Mouse (Mus musculus): ENCODE data around the gene Kcns1.

- TF ChIP-seq TBP (conservative IDR thresholded peaks at IDR 0.05; ENCODE audit: low read depth, low read length) = no peak
- no peak for TF ChIP-seq POLR2AphosphoS2 (IDR thresholded peaks at IDR 0.05; ENCODE audit: low read depth, low read length)
- TF ChIP-seq POLR2A (IDR thresholded peaks at IDR 0.05; ENCODE audit: low read depth, low read length) = no peak
- TF ChIP-seq CTCF (conservative IDR thresholded peaks at IDR 0.05 in 1 of 2, IDR thresholded peaks at IDR 0.05 in 1 of 2; ENCODE audit: low read depth in 2 of 2, low read length in 2 of 2) = no peak
- TF ChIP-seq ETS1 (conservative IDR thresholded peaks at IDR 0.05; ENCODE audit: low read depth, low read length) = no peak
- TF ChIP-seq SMC3 (IDR thresholded peaks at IDR 0.05; ENCODE audit: low read depth, low read length) = no peak
- TF ChIP-seq ZC3H11A (IDR thresholded peaks at IDR 0.05; ENCODE audit: low read depth, low read length) = no peak
- TF ChIP-seq MAFK (IDR thresholded peaks at IDR 0.05; ENCODE audit: insufficient replicate concordance, low read length) = no peak
- no peak for TF ChIP-seq PAX5 (IDR thresholded peaks at IDR 0.05; ENCODE audit: low read length)
- TF ChIP-seq ELF1 (IDR thresholded peaks at IDR 0.05; ENCODE audit: low read depth, low read length) = no peak
- TF ChIP-seq GABPA (IDR thresholded peaks at IDR 0.05; ENCODE audit: insufficient replicate concordance, low read depth, low read length) = no peak
Measured at GRCm38 (mm10) chr2:164183340-164183739, 12.4 kb upstream of the Kcns1 start.
